Mouse (Mus musculus) 3134 (cell line): ENCODE measurements around the gene Pllp.

Experiments
- DNase-seq: peaks from one replicate; pipeline ENCODE4 v3.0.0-alpha.2; 2011; ENCODE audit warnings: low spot score; ENCODE audit not compliant: insufficient read length; ENCODE audit errors: extremely low read depth

Pllp gene

GRCm38 (mm10) chr8:94703972-94704668, 8.0 kb upstream of the Pllp start:
- DNase-seq = peak; percentile 86

GRCm38 (mm10) chr8:94702844-94703813, 7.1 kb upstream of the Pllp start:
- peak; percentile 83 for DNase-seq

- DNase-seq = no peak
Measured at GRCm38 (mm10) chr8:94702156-94702555, 6.1 kb upstream of the Pllp start.

GRCm38 (mm10) chr8:94700421-94700935, 4.4 kb upstream of the Pllp start:
- no peak for DNase-seq

- no peak for DNase-seq
Measured at GRCm38 (mm10) chr8:94699366-94699765, 3.3 kb upstream of the Pllp start.

- DNase-seq = no peak
Measured at GRCm38 (mm10) chr8:94697956-94698355, 1.9 kb upstream of the Pllp start.

- no peak for DNase-seq
Measured at GRCm38 (mm10) chr8:94696566-94696965, 488 bp upstream of the Pllp start.

GRCm38 (mm10) chr8:94695341-94695993, 611 bp downstream of the Pllp start:
- no peak for DNase-seq

GRCm38 (mm10) chr8:94694701-94695100, 1.4 kb downstream of the Pllp start:
- no peak for DNase-seq

GRCm38 (mm10) chr8:94685953-94686352, 10.1 kb downstream of the Pllp start:
- no peak for DNase-seq

GRCm38 (mm10) chr8:94684287-94684686, 11.8 kb downstream of the Pllp start:
- no peak for DNase-seq

GRCm38 (mm10) chr8:94682732-94683524, 13.2 kb downstream of the Pllp start:
- DNase-seq = no peak

- no peak for DNase-seq
Measured at GRCm38 (mm10) chr8:94680414-94680813, 15.7 kb downstream of the Pllp start.

GRCm38 (mm10) chr8:94678582-94678981, 17.5 kb downstream of the Pllp start:
- DNase-seq = peak; percentile 32

GRCm38 (mm10) chr8:94675923-94676322, 20.2 kb downstream of the Pllp start:
- DNase-seq = no peak

- no peak for DNase-seq
Measured at GRCm38 (mm10) chr8:94674384-94674783, 21.7 kb downstream of the Pllp start.

GRCm38 (mm10) chr8:94666456-94667308, 29.4 kb downstream of the Pllp start, which contains the start of gene Arl2bp:
TSS of gene Arl2bp (plus strand) at chr8:94666600.
- DNase-seq = peak; percentile 96

- no peak for DNase-seq
Measured at GRCm38 (mm10) chr8:94664722-94665121, 31.4 kb downstream of the Pllp start.

- no peak for DNase-seq
Measured at GRCm38 (mm10) chr8:94660418-94660817, 35.7 kb downstream of the Pllp start.
